Mouse (Mus musculus): ENCODE measurements at regions not wholly inside any gene's neighbourhood (a gene's known extent, or its start where the extent isn't known, plus 50 kb on each side); places are given as distances from the start of the nearest gene placed in this dataset.

DNA sequence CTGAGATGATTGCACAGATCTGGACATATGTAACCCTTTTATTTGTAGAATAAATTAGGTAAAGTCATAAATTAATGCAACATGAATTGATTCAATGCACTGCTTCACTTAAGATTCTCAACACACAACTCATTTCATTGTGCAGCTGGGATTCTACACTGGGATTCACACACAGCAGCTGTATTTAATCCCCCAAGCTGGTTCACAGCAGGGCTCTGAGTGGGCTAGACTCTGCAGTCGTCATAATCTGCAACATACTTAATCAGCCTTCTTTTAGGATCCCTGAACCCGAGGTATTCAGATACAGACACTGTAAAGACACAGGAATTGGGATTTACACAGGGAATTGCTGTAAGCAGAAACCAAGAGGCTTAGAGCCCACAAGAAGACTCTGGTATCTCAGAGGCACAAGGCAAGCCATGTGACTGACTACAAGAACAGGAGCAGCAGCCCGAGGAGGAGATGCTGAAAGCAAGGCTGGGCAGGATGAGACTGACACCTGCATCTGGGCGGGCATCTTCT is 135.7 kb downstream of the Raet1d start:
- no peak overlapping the region for H3K27ac ChIP-seq (replicated peaks)
- H3K4me1 ChIP-seq (replicated peaks; ENCODE audit: control insufficient read depth, insufficient read depth) = no peaks in the 10 kb centered on the region
- no peak overlapping the region for H3K4me3 ChIP-seq (ENCODE audit: low read depth, low read length)
- TF ChIP-seq EP300 (optimal IDR thresholded peaks at IDR 0.05) = no peak
- no peak for TF ChIP-seq CTCF (IDR thresholded peaks at IDR 0.05; ENCODE audit: low read depth)
- H3K27me3 ChIP-seq (ENCODE audit: control insufficient read depth, insufficient read depth, low read length) = no peaks in the 10 kb centered on the region
- H3K36me3 ChIP-seq (ENCODE audit: control insufficient read depth, insufficient read depth, low read length) = no peaks in the 10 kb centered on the region
- no peak for DNase-seq (ENCODE audit: low spot score)
- no peak overlapping the region for H3K9ac ChIP-seq (ENCODE audit: low read length)
- H3K9me3 ChIP-seq (ENCODE audit: control insufficient read depth, low read length) = no peaks in the 10 kb centered on the region
- 43% methylated on average over 4 of the region's 4 CpGs for WGBS
- no peak overlapping the region for H3K4me2 ChIP-seq (replicated peaks; ENCODE audit: low read depth)
- ATAC-seq (ENCODE audit: low FRiP score, low TSS enrichment) = no peak

All from stomach, postnatal 0 days (tissue).